Mouse (Mus musculus): Measurements from ENCODE around the gene Srcin1.

Gene Srcin1

DNA sequence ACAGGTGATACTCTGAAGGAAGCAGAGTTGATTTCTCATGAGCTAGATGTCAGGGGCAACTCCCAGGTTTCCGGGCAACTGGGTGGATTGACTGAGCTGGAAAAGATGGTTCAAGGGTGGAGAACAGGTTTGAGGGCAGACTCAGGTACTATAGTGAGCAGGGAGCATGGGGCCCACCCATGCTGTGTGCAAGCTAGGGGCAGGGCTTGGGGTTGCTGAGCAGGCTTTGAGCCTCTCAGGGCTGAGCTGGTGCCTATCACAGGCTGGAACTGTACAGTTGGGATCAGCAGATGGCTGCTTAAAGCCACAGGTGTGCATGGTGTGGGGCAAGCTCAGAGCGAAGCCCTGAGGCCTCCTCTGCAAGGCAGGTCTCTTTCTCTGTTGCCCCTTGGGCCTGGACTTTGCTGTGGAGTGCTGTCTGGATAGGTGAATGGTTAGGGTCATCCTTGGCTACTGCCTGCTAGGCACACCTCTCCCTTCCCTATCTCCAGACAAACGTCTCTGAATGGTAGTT lies 114.6 kb downstream of the Srcin1 start:
- no peak for DNase-seq

All from retina, postnatal 1 day (tissue).